Mouse (Mus musculus) erythroblast, embryonic 14.5 days (primary cell): ENCODE results near the gene Armcx5. TPM values are rescaled to one million over a fixed set of nuclear protein-coding genes. Genes with fewer than 3 reads are reported as not detected.
"Not testable (repeated sequence)": the region's sequence is repeated elsewhere in the genome, so short reads cannot be mapped to it uniquely, and the experiment has no call there.

Experiments
- H3K27me3 ChIP-seq: 2 replicates; pipeline ENCODE4 v1.6.1; 2012; ENCODE audit warnings: inconsistent platforms; ENCODE audit not compliant: control insufficient read depth
- H3K36me3 ChIP-seq: 2 replicates; pipeline ENCODE4 v1.6.1; 2012; ENCODE audit warnings: mild to moderate bottlenecking, inconsistent platforms; ENCODE audit not compliant: control insufficient read depth
- H3K4me1 ChIP-seq: 2 replicates; pipeline ENCODE4 v1.6.1; 2012; ENCODE audit warnings: inconsistent platforms; ENCODE audit not compliant: control insufficient read depth
- H3K4me3 ChIP-seq: replicated peaks from 2 replicates; pipeline ENCODE3; 2012; ENCODE audit warnings: moderate library complexity, mild to moderate bottlenecking, inconsistent platforms
- H3K9me3 ChIP-seq: 2 replicates; pipeline ENCODE4 v1.6.1; 2012; ENCODE audit warnings: low read length, inconsistent platforms, mixed read lengths; ENCODE audit not compliant: control insufficient read depth
- GATA1 ChIP-seq: IDR thresholded peaks from 2 replicates; pipeline ENCODE4 v1.6.1; 2012; ENCODE audit warnings: low read length, inconsistent platforms, mixed read lengths
- TAL1 ChIP-seq: IDR thresholded peaks from 3 replicates; pipeline ENCODE4 v1.6.1; 2012; ENCODE audit warnings: low read length, inconsistent platforms, mixed read lengths
- polyA plus RNA-seq: library from polyadenylated mRNA; stranded (reverse); fragments of >175 nt; gene quantifications from 2 replicates; pipeline ENCODE4 v1.2.3, GENCODE M21; 2012

The Armcx5 gene
- polyA plus RNA-seq, 1 experiment: 0.06 TPM

GRCm38 (mm10) chrX:135752832-135753231 lies 10.3 kb downstream of the Armcx5 start:
- no peaks in the 10 kb centered on the region for H3K27me3 ChIP-seq
- peaks cover 10% of the 10 kb centered on the region for H3K36me3 ChIP-seq
- H3K4me1 ChIP-seq: no peaks in the 10 kb centered on the region
- H3K9me3 ChIP-seq: no peaks in the 10 kb centered on the region
- no peak overlapping the region for H3K4me3 ChIP-seq
- TF ChIP-seq GATA1: no peak
- TF ChIP-seq TAL1: no peak

DNA sequence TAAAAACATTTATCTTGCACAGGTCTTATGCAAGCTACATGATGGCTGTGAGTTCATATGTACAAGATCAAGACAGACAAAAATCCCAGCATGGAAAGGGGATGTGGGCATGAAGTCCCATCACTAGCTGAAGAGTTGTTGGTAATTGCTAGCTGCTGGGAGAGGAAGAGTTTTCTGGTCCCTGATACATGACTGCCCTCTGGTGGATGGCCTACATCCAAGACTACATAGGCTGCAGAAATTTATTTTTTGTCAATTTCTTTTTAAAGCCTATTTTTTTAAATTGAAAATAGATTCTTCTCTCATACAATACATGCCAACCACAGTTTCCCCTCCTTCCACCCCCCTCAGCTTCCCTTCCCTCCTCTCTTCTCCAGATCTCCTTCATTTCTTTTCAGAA lies 19.2 kb downstream of the Armcx5 start:
- no peak overlapping the region for H3K4me3 ChIP-seq
- H3K27me3 ChIP-seq: no peaks in the 10 kb centered on the region
- peaks cover 2% of the 10 kb centered on the region; the same call in 1 of the 2 replicates for H3K4me1 ChIP-seq
- TF ChIP-seq TAL1 (no peak), GATA1 (no peak)
- H3K9me3 ChIP-seq: no peaks in the 10 kb centered on the region
- peaks cover 12% of the 10 kb centered on the region for H3K36me3 ChIP-seq

- Histone ChIP-seq H3K36me3 (no peaks in the 10 kb centered on the region; the same call in none of the 2 replicates), H3K27me3 (no peaks in the 10 kb centered on the region), H3K9me3 (no peaks in the 10 kb centered on the region), H3K4me1 (peaks cover 4% of the 10 kb centered on the region; the same call in 1 of the 2 replicates), H3K4me3 (no peak overlapping the region)
- TF ChIP-seq GATA1: no peak
- TF ChIP-seq TAL1: no peak
Measured at GRCm38 (mm10) chrX:135768043-135768548, 25.6 kb downstream of the Armcx5 start.

DNA sequence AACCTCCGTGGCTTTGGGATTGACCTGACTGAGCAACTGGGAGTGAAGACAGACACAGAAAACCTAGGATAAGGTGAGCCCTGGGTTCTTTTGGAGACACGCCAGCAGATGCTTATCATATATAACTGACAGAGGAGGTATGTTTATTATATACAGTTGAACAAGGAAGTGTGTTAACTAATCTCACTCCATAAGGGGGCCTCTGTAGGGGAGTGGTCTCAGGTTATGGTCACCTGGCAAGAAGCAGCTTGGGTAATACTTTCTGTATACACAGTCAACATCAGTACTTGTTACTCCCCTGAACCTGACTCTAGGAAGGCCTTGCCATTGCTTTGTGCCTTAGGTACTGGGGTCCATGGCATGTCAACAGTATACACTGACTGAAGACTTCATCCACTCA lies 26.0 kb downstream of the Armcx5 start:
- Histone ChIP-seq H3K9me3 (no peaks in the 10 kb centered on the region), H3K27me3 (no peaks in the 10 kb centered on the region), H3K4me3 (no peak overlapping the region), H3K36me3 (no peaks in the 10 kb centered on the region; the same call in 1 of the 2 replicates), H3K4me1 (peaks cover 3% of the 10 kb centered on the region; the same call in 1 of the 2 replicates)
- TF ChIP-seq TAL1 (no peak), GATA1 (no peak)

DNA sequence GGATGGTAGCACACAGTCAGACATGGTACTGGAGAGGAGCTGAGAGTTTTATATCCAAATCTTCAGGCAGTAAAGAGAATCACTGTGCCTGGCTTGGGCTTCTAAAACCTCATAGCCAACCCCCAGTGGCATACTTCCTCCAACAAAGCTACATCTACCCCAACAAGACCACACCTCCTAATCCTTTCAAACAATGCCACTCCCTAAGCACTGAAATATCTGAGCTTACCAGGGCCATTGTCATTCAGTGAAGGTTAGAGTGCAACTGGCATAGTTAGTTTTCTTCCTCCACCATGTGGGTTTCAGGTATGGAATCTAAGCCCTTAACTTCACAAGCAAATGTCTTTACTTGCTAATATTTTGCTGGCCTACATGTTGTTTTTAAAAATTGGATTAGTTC lies 49.0 kb downstream of the Armcx5 start:
- Histone ChIP-seq H3K9me3 (no peaks in the 10 kb centered on the region), H3K4me3 (no peak overlapping the region), H3K36me3 (no peaks in the 10 kb centered on the region), H3K27me3 (no peaks in the 10 kb centered on the region), H3K4me1 (no peaks in the 10 kb centered on the region)
- no peak for TF ChIP-seq TAL1
- no peak for TF ChIP-seq GATA1

DNA sequence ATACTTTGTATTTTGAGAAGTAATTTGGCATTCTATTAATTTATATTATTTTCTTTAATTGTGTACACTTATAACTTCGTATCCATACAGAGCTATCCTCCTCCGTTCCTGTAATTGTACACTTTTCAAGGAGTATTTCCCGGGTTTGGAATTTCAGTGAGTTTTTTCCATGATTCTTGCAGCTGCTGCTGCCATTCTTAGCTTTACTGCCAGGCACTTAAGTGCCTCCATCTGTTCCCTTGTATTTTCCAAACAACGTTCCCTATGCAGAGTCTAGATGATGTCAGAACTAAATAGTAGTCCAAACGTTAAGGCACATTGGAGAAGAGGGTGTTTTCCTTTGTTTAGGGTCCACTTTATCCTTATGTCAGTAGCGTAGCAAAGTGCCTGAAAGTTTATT lies 49.8 kb downstream of the Armcx5 start:
- TF ChIP-seq TAL1 (no peak), GATA1 (no peak)

GRCm38 (mm10) chrX:135795591-135796304 lies 53.2 kb downstream of the Armcx5 start:
- H3K36me3 ChIP-seq, H3K9me3 ChIP-seq, H3K4me3 ChIP-seq, H3K27me3 ChIP-seq, H3K4me1 ChIP-seq: not testable (repeated sequence)

More for the DNA sequence above, 49.8 kb downstream of the Armcx5 start:
- no peaks in the 10 kb centered on the region for H3K27me3 ChIP-seq
- no peak overlapping the region for H3K4me3 ChIP-seq
- no peaks in the 10 kb centered on the region for H3K9me3 ChIP-seq
- H3K36me3 ChIP-seq: no peaks in the 10 kb centered on the region
- H3K4me1 ChIP-seq: no peaks in the 10 kb centered on the region

DNA sequence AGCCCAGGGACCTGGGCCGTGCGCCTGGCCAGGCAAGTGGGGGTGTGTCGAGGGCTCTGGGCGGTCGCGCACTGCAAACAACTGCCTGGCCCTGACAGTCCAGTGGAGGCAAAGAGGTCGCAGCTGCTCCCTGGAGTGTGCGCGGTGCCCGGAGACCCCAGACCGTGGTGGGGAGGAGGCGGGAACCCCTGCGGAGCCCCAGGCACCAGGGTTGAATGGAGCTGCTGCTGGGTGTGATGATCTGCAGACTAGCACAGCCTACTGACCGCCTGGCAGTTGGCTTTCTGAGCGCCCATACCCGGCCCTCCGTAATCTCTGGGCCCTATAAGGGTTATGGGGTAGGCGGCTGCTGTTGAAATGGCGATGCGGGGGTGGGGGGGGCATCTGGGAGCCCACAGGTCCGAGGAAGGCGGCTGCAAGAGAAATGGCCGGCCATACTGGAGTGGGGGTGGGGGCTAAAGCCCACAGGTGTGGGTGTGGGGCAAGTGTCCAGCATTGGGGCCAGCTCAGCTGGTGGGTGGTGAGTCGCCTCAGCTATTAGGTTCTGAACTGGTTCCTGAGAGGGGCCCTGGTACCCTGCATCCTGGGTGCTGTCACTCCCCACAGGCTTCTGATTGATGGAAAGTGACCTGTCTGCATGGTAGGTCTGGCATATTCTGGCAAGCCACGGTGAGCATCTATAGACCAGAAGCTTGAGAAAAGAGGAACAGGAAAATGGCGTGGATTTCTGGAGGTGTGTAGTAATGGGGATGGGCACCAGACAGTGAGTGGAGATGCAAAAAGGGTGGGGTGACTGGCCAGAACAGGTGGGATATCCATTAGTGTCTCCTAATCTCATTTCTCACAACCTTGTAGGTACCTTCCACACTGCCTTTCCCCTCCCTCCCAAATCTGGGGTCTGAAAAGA lies 54.0 kb downstream of the Armcx5 start:
- H3K9me3 ChIP-seq, H3K27me3 ChIP-seq, H3K36me3 ChIP-seq, H3K4me1 ChIP-seq: not testable (repeated sequence)
- H3K4me3 ChIP-seq: peak overlapping the region; percentile 46

Other genes with a start within 250 kb of the Armcx5 start
- gene AV320801, start 248.1 kb upstream of the Armcx5 start, polyA plus RNA-seq: not detected in 2 replicates
- not detected in 2 replicates for gene Nxf7, start 144.0 kb upstream of the Armcx5 start, polyA plus RNA-seq
- gene Prame, start 115.0 kb upstream of the Armcx5 start, polyA plus RNA-seq: not detected in 2 replicates
- not detected in 2 replicates for gene Tcp11x2, start 48.9 kb upstream of the Armcx5 start, polyA plus RNA-seq
- not detected in 2 replicates for gene Tmsb15a, start 17.5 kb upstream of the Armcx5 start, polyA plus RNA-seq
- gene Gprasp1, start within 50 bp of the Armcx5 start, polyA plus RNA-seq: 0.04 and 0.54 TPM in 2 replicates
- gene Bhlhb9, start 54.9 kb downstream of the Armcx5 start, polyA plus RNA-seq: 0.13 and 0.25 TPM in 2 replicates
- 0.23 TPM in 1 of 2 replicates, not detected in the other for gene Gprasp2, start 96.3 kb downstream of the Armcx5 start, polyA plus RNA-seq